Mouse (Mus musculus): ENCODE measurements at regions not wholly inside any gene's neighbourhood (a gene's known extent, or its start where the extent isn't known, plus 50 kb on each side); places are given as distances from the start of the nearest gene placed in this dataset.

DNA sequence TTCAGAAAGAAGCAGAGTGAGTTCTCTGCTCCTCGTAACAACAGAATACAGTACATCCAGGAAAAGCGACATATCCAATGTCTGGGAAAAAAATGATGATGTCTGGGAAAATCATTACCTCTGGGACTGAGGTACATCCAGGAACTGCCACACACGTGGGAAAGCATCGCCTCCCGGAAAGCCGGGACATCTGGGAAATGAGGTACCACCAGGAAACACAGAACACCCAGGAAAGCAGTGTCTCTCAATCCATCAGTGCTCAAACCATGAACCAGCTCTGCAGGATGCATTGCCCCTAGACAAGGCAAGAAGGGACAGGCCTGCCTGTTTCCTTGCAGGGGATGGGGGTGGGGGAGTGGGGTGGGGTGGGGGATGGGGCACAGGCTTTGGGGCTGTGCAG is 57.0 kb upstream of the Plxnc1 start:
- intact Hi-C loops (cut with DNase I) = loop anchor here (5.0 kb wide), 1 partner anchor 191 kb away; no protein-coding TSS in a partner anchor
- DNase-seq (ENCODE audit: low spot score) = no peak

DNA sequence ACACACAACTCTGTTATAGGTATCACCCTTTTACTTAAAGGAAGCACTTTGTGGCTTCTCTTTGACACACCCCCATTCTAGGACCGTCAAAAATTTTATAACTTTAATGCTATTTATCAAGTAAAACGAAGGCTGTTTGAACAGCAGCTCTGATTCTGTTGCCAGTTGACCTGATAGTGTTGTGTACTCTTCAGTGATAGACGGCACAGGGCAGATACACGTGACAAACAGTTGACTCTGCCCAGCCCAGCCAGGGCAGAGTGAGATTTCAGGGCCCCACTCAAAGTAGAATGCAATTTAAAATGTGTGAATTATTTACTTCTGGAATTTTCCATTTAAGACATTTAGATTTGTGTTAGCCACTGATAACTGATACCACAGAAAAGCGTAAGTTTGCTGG is 55.1 kb upstream of the Plxnc1 start:
- intact Hi-C loops (cut with DNase I) = loop anchor here (5.0 to 10.0 kb wide), 2 partner anchors 193 to 895 kb away; no protein-coding TSS in a partner anchor
- no peak for DNase-seq (ENCODE audit: low spot score)
